Mouse (Mus musculus) right cerebral cortex, adult 2 months (tissue): ENCODE data around the gene Lmf1.
A peak's percentile ranks its signal among the peaks of the same experiment; 100 is the strongest.

Experiments
- DNase-seq, 2 experiments: peaks; one replicate each; pipeline ENCODE4 v3.0.0; 2021 to 2022; ENCODE audit warnings: low spot score in 2 of 2

Lmf1 gene

GRCm38 (mm10) chr17:25568206-25568605, 10.7 kb upstream of the Lmf1 start:
- peak; percentile 43 to 57 for DNase-seq

DNA sequence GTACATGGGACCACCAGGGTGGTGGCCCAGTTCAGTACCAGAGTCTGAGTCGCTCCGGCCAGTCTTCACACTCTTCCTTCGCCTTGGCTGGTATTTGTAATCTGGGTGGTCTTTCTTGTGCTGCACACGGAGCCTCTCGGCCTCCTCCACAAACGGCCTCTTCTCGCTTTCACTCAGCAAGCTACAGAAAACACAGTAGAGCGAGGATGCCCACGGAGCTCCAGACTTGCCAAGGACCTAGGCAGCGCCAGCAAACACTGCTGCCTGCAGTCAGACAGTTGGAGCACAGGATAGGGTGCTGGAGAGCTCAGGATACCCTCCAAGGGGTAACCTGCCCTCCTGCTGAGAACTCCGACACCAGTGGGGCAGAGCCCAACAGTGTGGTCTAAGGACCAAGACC, 10.0 kb upstream of the Lmf1 start:
- peak; percentile 40 to 50 for DNase-seq

- peak; percentile 30 to 56 for DNase-seq
These were observed 8.8 kb upstream of the Lmf1 start for GRCm38 (mm10) chr17:25569833-25570647.

- peak; percentile 90 to 93 for DNase-seq
These were observed 8.0 kb upstream of the Lmf1 start, which contains the start of gene Sox8 for GRCm38 (mm10) chr17:25570648-25571452. TSS of gene Sox8 (minus strand) at chr17:25570686.

DNA sequence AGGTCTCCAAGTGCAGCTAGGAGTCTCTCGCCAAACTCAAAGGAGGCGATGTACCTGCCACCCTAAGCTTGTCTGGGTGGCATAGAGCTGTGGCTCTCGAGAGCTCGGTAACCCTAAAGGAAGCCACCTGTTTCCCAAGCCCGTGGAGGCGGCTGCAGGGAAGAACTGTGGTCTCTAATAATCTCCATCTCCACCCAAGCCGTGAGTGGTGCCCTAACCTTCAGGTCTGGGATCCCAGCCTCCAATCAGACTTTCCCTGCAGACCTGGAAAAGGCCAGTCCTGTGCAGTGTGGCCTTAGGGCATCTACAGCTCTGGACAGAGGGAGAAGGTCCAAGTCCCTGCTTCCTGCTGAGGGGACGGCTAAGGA, 7.4 kb upstream of the Lmf1 start:
- peak in 1 of 2 experiments; percentile 24 for DNase-seq

DNA sequence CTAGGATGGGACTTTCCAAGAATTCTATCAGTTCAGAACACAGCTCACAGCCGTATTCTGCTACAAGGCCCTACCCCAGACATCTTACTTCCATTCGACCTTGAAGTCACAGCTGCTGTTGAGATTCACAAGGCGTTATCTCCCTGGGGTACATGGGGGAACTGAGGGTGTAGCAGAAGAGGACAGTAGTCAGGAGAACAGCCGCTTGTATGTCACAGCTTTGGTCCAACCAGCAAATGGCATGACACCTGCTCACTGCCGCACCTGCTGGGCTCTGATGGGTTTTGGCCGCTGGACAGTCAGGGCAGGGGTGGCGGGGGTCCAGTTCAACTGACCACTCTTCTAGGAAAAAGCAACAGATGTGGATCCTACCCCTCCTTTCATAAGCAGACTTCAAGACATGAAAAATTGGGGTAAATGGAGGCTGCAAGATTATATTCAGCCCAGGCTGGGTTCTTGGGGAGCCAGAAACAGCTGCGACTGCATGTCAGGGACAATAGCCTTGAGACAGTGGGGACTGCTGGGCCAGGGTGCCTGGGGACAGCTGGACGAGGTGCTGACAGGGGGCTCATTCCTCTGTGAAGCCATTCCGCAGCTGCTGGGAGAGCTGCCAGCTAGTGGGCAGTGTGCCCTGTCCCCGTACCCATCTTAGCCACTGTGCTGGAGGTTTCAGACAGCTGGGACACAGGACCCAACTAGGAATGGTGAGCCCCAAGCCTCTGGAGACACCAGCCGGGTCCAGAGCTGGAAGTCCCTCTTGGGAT, 3.5 kb upstream of the Lmf1 start:
- peak in 1 of 2 experiments; percentile 27 for DNase-seq

DNA sequence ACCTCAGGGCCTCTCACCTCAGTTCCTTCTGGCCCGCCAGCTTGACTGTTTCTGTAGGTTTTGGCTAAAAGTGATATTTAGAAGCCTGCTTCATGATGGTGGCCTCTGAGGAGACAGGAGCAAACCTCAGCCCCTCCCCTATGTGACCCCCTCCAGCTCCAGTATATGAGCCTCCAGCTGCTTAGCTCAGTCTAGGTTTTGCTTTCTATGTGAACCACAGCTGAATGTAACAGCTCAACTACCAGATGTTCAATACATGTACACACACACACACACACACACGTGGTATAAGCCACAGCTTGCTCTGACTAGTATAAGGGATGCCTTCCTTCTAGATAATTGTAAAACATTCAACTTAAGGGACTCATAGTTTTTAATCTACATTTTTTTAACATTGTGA, 2.9 kb upstream of the Lmf1 start:
- DNase-seq = no peak

- DNase-seq = no peak
These were observed 1.6 kb upstream of the Lmf1 start for GRCm38 (mm10) chr17:25577263-25577662.

GRCm38 (mm10) chr17:25577702-25578101, 1.2 kb upstream of the Lmf1 start:
- no peak for DNase-seq

- DNase-seq = no peak
These were observed 605 bp downstream of the Lmf1 start for GRCm38 (mm10) chr17:25579332-25580047.

GRCm38 (mm10) chr17:25582076-25582475, 3.2 kb downstream of the Lmf1 start:
- DNase-seq = no peak

GRCm38 (mm10) chr17:25583099-25583498, 4.2 kb downstream of the Lmf1 start:
- DNase-seq = no peak

- DNase-seq = no peak
These were observed 5.0 kb downstream of the Lmf1 start for GRCm38 (mm10) chr17:25583858-25584257.

- DNase-seq = no peak
These were observed 5.8 kb downstream of the Lmf1 start for GRCm38 (mm10) chr17:25584646-25585045.

DNA sequence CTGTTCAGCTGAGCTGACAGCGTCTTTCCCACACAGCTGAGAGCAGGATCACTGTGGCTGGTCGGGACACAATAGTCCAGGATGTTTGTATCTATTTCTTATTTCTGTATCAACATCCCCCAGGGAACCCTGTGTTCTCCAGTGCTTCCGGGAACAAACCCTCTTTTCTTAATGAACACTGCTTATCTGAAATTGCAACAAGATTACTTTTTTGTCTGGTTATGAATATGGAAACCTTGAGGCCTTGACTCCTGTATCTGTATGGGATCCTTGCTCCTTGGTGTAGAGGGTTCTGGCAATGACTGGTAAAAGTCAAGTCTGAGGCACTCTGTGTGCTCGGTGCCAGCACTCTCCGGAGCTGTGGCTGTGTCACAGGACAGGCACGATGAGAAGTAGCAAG, 11.2 kb downstream of the Lmf1 start:
- DNase-seq = no peak

- no peak for DNase-seq
These were observed 12.1 kb downstream of the Lmf1 start for GRCm38 (mm10) chr17:25590985-25591384.

DNA sequence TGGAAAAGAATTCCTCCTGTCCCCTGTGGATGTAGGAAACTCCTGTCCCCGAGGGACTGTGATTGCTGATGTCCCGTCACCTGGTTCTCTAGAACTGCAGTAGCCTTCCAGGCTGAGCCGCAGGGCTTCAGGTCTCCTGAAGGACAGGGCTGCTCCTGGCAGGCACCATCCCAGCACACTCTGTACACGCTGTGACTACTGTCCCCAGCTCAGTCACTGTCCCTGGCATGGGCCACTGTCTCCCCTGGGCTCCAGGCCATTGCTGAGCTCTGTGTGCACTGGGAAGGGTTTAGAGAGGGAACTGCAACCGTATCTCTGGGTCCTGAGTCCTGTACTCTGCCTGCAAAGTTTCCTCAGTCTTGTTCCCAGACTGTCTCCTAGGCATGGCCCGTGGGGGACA, 13.5 kb downstream of the Lmf1 start:
- DNase-seq = no peak

- DNase-seq = no peak
These were observed 14.8 kb downstream of the Lmf1 start for GRCm38 (mm10) chr17:25593411-25594261.

GRCm38 (mm10) chr17:25595495-25595894, 16.6 kb downstream of the Lmf1 start:
- no peak for DNase-seq

GRCm38 (mm10) chr17:25597537-25597936, 18.7 kb downstream of the Lmf1 start:
- no peak for DNase-seq

- DNase-seq = peak in 1 of 2 experiments; percentile 32
These were observed 23.5 kb downstream of the Lmf1 start for GRCm38 (mm10) chr17:25602366-25602765.
